Mouse (Mus musculus) midbrain, embryonic 14.5 days (tissue): ENCODE measurements around the gene Crebbp. TPM values are rescaled to one million over a fixed set of nuclear protein-coding genes. Genes with fewer than 3 reads are reported as not detected.
A peak's percentile ranks its signal among the peaks of the same experiment; 100 is the strongest.

ENCODE experiments used
- ATAC-seq: fragments of 200-750 bp; cut with Nextera tagmentation; 2 replicates; pipeline ENCODE4 v1.8.0; 2017; ENCODE audit warnings: moderate number of reproducible peaks, moderate library complexity; ENCODE audit not compliant: low FRiP score, low TSS enrichment
- DNase-seq: peaks from one replicate; pipeline ENCODE4 v3.0.0-alpha.2; 2015
- H3K27ac ChIP-seq: fragments of 300-500 bp; sonication (generic); replicated peaks from 2 replicates; pipeline ENCODE4 v1.5.1; 2014; ENCODE audit warnings: mild to moderate bottlenecking, low read depth, low read length, moderate library complexity
- H3K27me3 ChIP-seq: fragments of 300-500 bp; sonication (generic); 2 replicates; pipeline ENCODE4 v1.6.1; 2014; ENCODE audit warnings: low read length, control low read depth, mixed read lengths; ENCODE audit not compliant: control insufficient read depth, insufficient read depth
- H3K36me3 ChIP-seq: fragments of 300-500 bp; sonication (generic); 2 replicates; pipeline ENCODE4 v1.6.1; 2014; ENCODE audit warnings: low read length, control low read depth; ENCODE audit not compliant: control insufficient read depth, insufficient read depth
- H3K4me1 ChIP-seq: fragments of 300-500 bp; sonication (generic); 2 replicates; pipeline ENCODE4 v1.6.1; 2014; ENCODE audit warnings: mild to moderate bottlenecking, antibody characterized with exemption, low read length, control low read depth; ENCODE audit not compliant: control insufficient read depth, insufficient read depth
- H3K4me2 ChIP-seq: fragments of 300-500 bp; sonication (generic); 2 replicates; pipeline ENCODE4 v1.6.1; 2014; ENCODE audit warnings: mild to moderate bottlenecking, low read length, moderate library complexity
- H3K4me3 ChIP-seq: fragments of 300-500 bp; sonication (generic); replicated peaks from 2 replicates; pipeline ENCODE4 v1.5.1; 2014; ENCODE audit warnings: low read depth, low read length
- H3K9ac ChIP-seq: fragments of 300-500 bp; sonication (generic); replicated peaks from 2 replicates; pipeline ENCODE4 v1.6.1; 2014; ENCODE audit warnings: mild to moderate bottlenecking, low read length, moderate library complexity
- H3K9me3 ChIP-seq: fragments of 300-500 bp; sonication (generic); 2 replicates; pipeline ENCODE4 v1.6.1; 2016; ENCODE audit warnings: low read length, control low read depth, mixed read lengths; ENCODE audit not compliant: control insufficient read depth
- WGBS: fragments of 180-500 bp; shearing (Covaris S2); extraction: QIAGEN DNeasy Blood & Tissue Kit; methylation state at CpG from one replicate; pipeline ENCODE4 v1.1.7; 2014; 5-methylcytosine and 5-hydroxymethylcytosine counted together
- polyA plus RNA-seq: library from polyadenylated mRNA; unstranded; fragments of >200 nt; fragmentation: Nextera tagmentation; extraction: Ambion mirVana; gene quantifications from 2 replicates; pipeline ENCODE4 v1.2.1, GENCODE M21; 2014

The Crebbp gene
- polyA plus RNA-seq, 1 experiment from 2014 or later, result 48.7 TPM

- Histone ChIP-seq H3K4me2 (no peak overlapping the region), H3K9me3 (no peaks in the 10 kb centered on the region), H3K36me3 (peaks cover 84% of the 10 kb centered on the region), H3K27ac (no peak overlapping the region), H3K4me3 (no peak overlapping the region), H3K4me1 (no peaks in the 10 kb centered on the region), H3K27me3 (no peaks in the 10 kb centered on the region), H3K9ac (no peak overlapping the region)
- ATAC-seq, result no peak
- 80% methylated on average over 4 of the region's 4 CpGs for WGBS
- DNase-seq, result peak; percentile 2
Measured at GRCm38 (mm10) chr16:4045524-4045923, 168.3 kb downstream of the Crebbp start.

GRCm38 (mm10) chr16:4044093-4044492 lies 169.7 kb downstream of the Crebbp start:
- DNase-seq (no peak), ATAC-seq (no peak)
- no peaks in the 10 kb centered on the region for H3K9me3 ChIP-seq
- no peak overlapping the region for H3K9ac ChIP-seq
- H3K27ac ChIP-seq, result no peak overlapping the region
- H3K4me3 ChIP-seq, result no peak overlapping the region
- no peaks in the 10 kb centered on the region for H3K27me3 ChIP-seq
- no peaks in the 10 kb centered on the region for H3K4me1 ChIP-seq
- 96% methylated on average over 2 of the region's 2 CpGs for WGBS
- no peak overlapping the region for H3K4me2 ChIP-seq
- peaks cover 84% of the 10 kb centered on the region for H3K36me3 ChIP-seq

- ATAC-seq (no peak), DNase-seq (no peak)
- Histone ChIP-seq H3K4me2 (no peak overlapping the region), H3K9me3 (no peaks in the 10 kb centered on the region), H3K9ac (no peak overlapping the region), H3K4me1 (no peaks in the 10 kb centered on the region), H3K4me3 (no peak overlapping the region), H3K36me3 (peaks cover 91% of the 10 kb centered on the region), H3K27me3 (no peaks in the 10 kb centered on the region), H3K27ac (no peak overlapping the region)
- WGBS, result 98% methylated on average over 4 of the region's 4 CpGs
Measured at GRCm38 (mm10) chr16:4041646-4042045, 172.2 kb downstream of the Crebbp start.

GRCm38 (mm10) chr16:4040206-4040605 lies 173.6 kb downstream of the Crebbp start:
- Histone ChIP-seq H3K9ac (no peak overlapping the region), H3K4me2 (no peak overlapping the region), H3K4me3 (no peak overlapping the region), H3K36me3 (peaks cover 82% of the 10 kb centered on the region), H3K9me3 (no peaks in the 10 kb centered on the region), H3K27me3 (no peaks in the 10 kb centered on the region), H3K27ac (no peak overlapping the region), H3K4me1 (no peaks in the 10 kb centered on the region)
- DNase-seq (no peak), ATAC-seq (no peak)
- 89% methylated on average over 5 of the region's 5 CpGs for WGBS

GRCm38 (mm10) chr16:4037690-4038089 lies 176.1 kb downstream of the Crebbp start:
- Histone ChIP-seq H3K27ac (no peak overlapping the region), H3K4me1 (no peaks in the 10 kb centered on the region), H3K9ac (no peak overlapping the region), H3K4me2 (no peak overlapping the region), H3K36me3 (peaks cover 61% of the 10 kb centered on the region), H3K9me3 (no peaks in the 10 kb centered on the region), H3K27me3 (no peaks in the 10 kb centered on the region), H3K4me3 (no peak overlapping the region)
- no peak for ATAC-seq
- WGBS, result 97% methylated on average over 7 of the region's 7 CpGs
- DNase-seq, result no peak

GRCm38 (mm10) chr16:4036807-4037206 lies 177.0 kb downstream of the Crebbp start, which contains the start of gene Dnase1:
Gene Dnase1 (plus strand): TSS chr16:4036942.
- no peaks in the 10 kb centered on the region for H3K9me3 ChIP-seq

GRCm38 (mm10) chr16:4035575-4035974 lies 178.2 kb downstream of the Crebbp start:
- Histone ChIP-seq H3K36me3 (peaks cover 43% of the 10 kb centered on the region), H3K4me3 (no peak overlapping the region), H3K4me2 (no peak overlapping the region), H3K27ac (no peak overlapping the region), H3K4me1 (no peaks in the 10 kb centered on the region), H3K27me3 (no peaks in the 10 kb centered on the region), H3K9me3 (no peaks in the 10 kb centered on the region), H3K9ac (no peak overlapping the region)
- WGBS, result 95% methylated on average over 2 of the region's 2 CpGs
- ATAC-seq, result no peak
- no peak for DNase-seq

More at GRCm38 (mm10) chr16:4036807-4037206, 177.0 kb downstream of the Crebbp start, which contains the start of gene Dnase1:
- Histone ChIP-seq H3K27me3 (no peaks in the 10 kb centered on the region), H3K4me2 (no peak within 1 kb of the TSS), H3K4me3 (no peak within 1 kb of the TSS), H3K36me3 (peaks cover 52% of the 10 kb centered on the region), H3K27ac (no peak within 1 kb of the TSS), H3K9ac (no peak within 1 kb of the TSS), H3K4me1 (no peaks in the 10 kb centered on the region)
- WGBS, result 91% methylated on average over 5 of the region's 5 CpGs
- DNase-seq (no peak), ATAC-seq (no peak)

GRCm38 (mm10) chr16:4034476-4034875 lies 179.3 kb downstream of the Crebbp start:
- no peak for DNase-seq
- no peak overlapping the region for H3K27ac ChIP-seq

GRCm38 (mm10) chr16:4033971-4034370 lies 179.8 kb downstream of the Crebbp start:
- Histone ChIP-seq H3K9me3 (no peaks in the 10 kb centered on the region), H3K36me3 (peaks cover 27% of the 10 kb centered on the region), H3K27ac (no peak overlapping the region), H3K27me3 (no peaks in the 10 kb centered on the region), H3K4me2 (no peak overlapping the region), H3K4me1 (no peaks in the 10 kb centered on the region), H3K9ac (no peak overlapping the region), H3K4me3 (no peak overlapping the region)
- 20% methylated on average over 5 of the region's 5 CpGs for WGBS
- ATAC-seq, result no peak
- no peak for DNase-seq

More at GRCm38 (mm10) chr16:4034476-4034875, 179.3 kb downstream of the Crebbp start:
- Histone ChIP-seq H3K4me2 (no peak overlapping the region), H3K4me1 (no peaks in the 10 kb centered on the region), H3K27me3 (no peaks in the 10 kb centered on the region), H3K4me3 (no peak overlapping the region), H3K9me3 (no peaks in the 10 kb centered on the region), H3K9ac (no peak overlapping the region), H3K36me3 (peaks cover 32% of the 10 kb centered on the region)
- no peak for ATAC-seq
- 68% methylated on average over 3 of the region's 3 CpGs for WGBS
